26 mouse cellular contexts compared by ENCODE assay signal in the genomic region with DNA sequence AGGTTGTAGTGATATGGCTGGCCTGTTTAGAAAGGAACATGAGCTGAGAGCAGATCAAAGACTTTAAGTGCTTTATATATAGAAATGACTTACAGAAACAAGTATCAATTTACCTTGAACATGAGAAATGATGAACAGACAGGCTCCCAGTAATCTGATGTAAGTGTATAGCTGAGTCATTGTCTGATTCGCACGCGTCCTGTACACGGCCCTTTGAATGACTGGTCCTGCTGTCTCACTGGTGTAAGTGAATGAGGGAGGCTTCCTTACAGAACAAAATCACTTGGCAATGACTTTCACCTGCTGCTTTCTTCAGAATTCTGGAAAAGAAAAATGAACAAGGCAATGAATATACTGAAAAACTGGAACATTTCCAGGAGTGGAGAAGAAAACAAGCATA. TPM values are rescaled to one million over a fixed set of nuclear protein-coding genes. Genes with fewer than 3 reads are reported as not detected.
DNase-seq lines count a peak whose midpoint lies in the region; ATAC-seq and TF ChIP-seq lines count a peak whose summit lies in the region.
"Had no signal": no experiment of that assay in that cellular context is flagged by ENCODE, and none has a peak within 500 bp of the region (broad histone marks: within the 10 kb centered on the region; RNA-seq: fewer than 3 reads in every experiment).

No protein-coding gene starts in this region.

- peak overlapping the region; percentile 6; the same call in 1 of the 2 replicates for H3K27ac ChIP-seq in layer of hippocampus, adult 2 months
- H3K27ac ChIP-seq in MEL (ENCODE audit: control insufficient read depth, low read depth, low read length), result no peak overlapping the region
- no peak overlapping the region for H3K27ac ChIP-seq in midbrain, embryonic 13.5 days
- H3K27ac ChIP-seq: kidney, embryonic 15.5 days; limb, embryonic 10.5 days; liver, embryonic 15.5 days; lung, embryonic 15.5 days; stomach, postnatal 0 days had no signal

- TF ChIP-seq CTCF in layer of hippocampus, adult 2 months (conservative IDR thresholded peaks at IDR 0.05), result no peak
- no peak for TF ChIP-seq CTCF in MEL (IDR thresholded peaks at IDR 0.05 in 2 of 3, conservative IDR thresholded peaks at IDR 0.05 in 1 of 3; ENCODE audit: control insufficient read depth in 1 of 3, insufficient read depth in 1 of 3, low read depth in 2 of 3, low read length in 3 of 3, poor library complexity in 1 of 3, severe bottlenecking in 1 of 3)

- ATAC-seq in inflammation-experienced regulatory T-cells, adult 6 months, result no peak
- ATAC-seq in midbrain, embryonic 13.5 days, result no peak
- ATAC-seq: Patski had no signal

- no peaks in the 10 kb centered on the region for H3K9me3 ChIP-seq in MEL (replicated peaks; ENCODE audit: insufficient read depth, low read length)
- no peaks in the 10 kb centered on the region for H3K9me3 ChIP-seq in midbrain, embryonic 13.5 days
- H3K9me3 ChIP-seq: heart, embryonic 12.5 days; kidney, embryonic 15.5 days; limb, embryonic 10.5 days; liver, embryonic 15.5 days; lung, embryonic 15.5 days; megakaryocyte, embryonic 14.5 days had no signal

- H3K27me3 ChIP-seq in MEL (ENCODE audit: control insufficient read depth in 1 of 2, insufficient read depth in 2 of 2, low read length in 2 of 2), result no peaks in the 10 kb centered on the region
- H3K27me3 ChIP-seq in midbrain, embryonic 13.5 days, result no peaks in the 10 kb centered on the region
- H3K27me3 ChIP-seq: heart, embryonic 12.5 days; kidney, embryonic 15.5 days; liver, embryonic 15.5 days; lung, embryonic 15.5 days; Patski had no signal

- 87% methylated on average over 4 of the region's 4 CpGs for WGBS in midbrain, embryonic 13.5 days

- no peaks in the 10 kb centered on the region for H3K4me1 ChIP-seq in MEL (ENCODE audit: control insufficient read depth in 1 of 2, insufficient read depth in 2 of 2, low read length in 2 of 2)
- H3K4me1 ChIP-seq in midbrain, embryonic 13.5 days (replicated peaks), result peaks cover 2% of the 10 kb centered on the region; the same call in 1 of the 2 replicates
- H3K4me1 ChIP-seq: liver, embryonic 15.5 days; megakaryocyte, embryonic 14.5 days had no signal

- no peak overlapping the region for H3K4me3 ChIP-seq in layer of hippocampus, adult 2 months
- no peak overlapping the region for H3K4me3 ChIP-seq in MEL (ENCODE audit: control insufficient read depth in 1 of 2, insufficient read depth in 1 of 2, low read depth in 2 of 2, low read length in 2 of 2)
- no peak overlapping the region for H3K4me3 ChIP-seq in midbrain, embryonic 13.5 days (replicated peaks)
- H3K4me3 ChIP-seq: heart, embryonic 12.5 days; kidney, embryonic 15.5 days; limb, embryonic 10.5 days; liver, embryonic 15.5 days; lung, embryonic 15.5 days; megakaryocyte, embryonic 14.5 days had no signal

- peak; percentile 15 to 38 for DNase-seq in adrenal gland, postnatal 36 days
- DNase-seq in adrenal gland, postnatal 4 days (ENCODE audit: low spot score in 2 of 2), result no peak
- peak in 1 of 2 experiments; percentile 16 for DNase-seq in layer of hippocampus, adult 2 months (ENCODE audit: low spot score in 2 of 2)
- no peak for DNase-seq in layer of hippocampus, postnatal 10 days (ENCODE audit: low spot score in 2 of 2)
- peak; percentile 37 for DNase-seq in MEL (ENCODE audit: low read depth, low spot score)
- DNase-seq in fibroblast of lung, adult 2 months (ENCODE audit: low read depth), result peak; percentile 54
- DNase-seq: cerebellum, adult 8-10 months; cerebellum, postnatal 36 days; gastrocnemius, postnatal 10 days; heart, adult 18-20 months; heart, postnatal 10 days; kidney, adult 11 months; kidney, postnatal 36 days; layer of hippocampus, adult 9-11 months; liver; lung, postnatal 36 days had no signal

- H3K4me2 ChIP-seq in midbrain, embryonic 13.5 days (replicated peaks), result no peak overlapping the region
- H3K4me2 ChIP-seq: heart, embryonic 12.5 days; kidney, embryonic 15.5 days; liver, embryonic 15.5 days; lung, embryonic 15.5 days had no signal

- no peaks in the 10 kb centered on the region for H3K79me2 ChIP-seq in MEL (ENCODE audit: control insufficient read depth, insufficient read depth, low read length, poor library complexity)

- H3K36me3 ChIP-seq in MEL (ENCODE audit: control insufficient read depth in 1 of 2, insufficient read depth in 2 of 2, low read length in 2 of 2), result no peaks in the 10 kb centered on the region; a peak in 1 of 4 replicates
- H3K36me3 ChIP-seq in midbrain, embryonic 13.5 days, result peaks cover 20% of the 10 kb centered on the region

- H3K9ac ChIP-seq in MEL (ENCODE audit: control insufficient read depth, low read depth, low read length, poor library complexity, severe bottlenecking), result no peak overlapping the region
- no peak overlapping the region for H3K9ac ChIP-seq in midbrain, embryonic 13.5 days (replicated peaks)
- H3K9ac ChIP-seq: heart, embryonic 12.5 days; kidney, embryonic 15.5 days; liver, embryonic 15.5 days; lung, embryonic 15.5 days had no signal

- no peak for TF ChIP-seq EP300 in MEL (IDR thresholded peaks at IDR 0.05; ENCODE audit: low read depth in 1 of 2, low read length in 2 of 2)

- TF ChIP-seq RAD21 in MEL (IDR thresholded peaks at IDR 0.05; ENCODE audit: low read depth, low read length), result no peak

- no peak for TF ChIP-seq POLR2A in MEL (IDR thresholded peaks at IDR 0.05; ENCODE audit: control insufficient read depth in 1 of 2, insufficient read depth in 1 of 2, low read depth in 1 of 2, low read length in 2 of 2, poor library complexity in 1 of 2)

TF ChIP-seq in MEL, 35 proteins besides CTCF, POLR2A, EP300 and RAD21:
- TF ChIP-seq POLR2AphosphoS2 (IDR thresholded peaks at IDR 0.05; ENCODE audit: low read length) (no peak), MYB (IDR thresholded peaks at IDR 0.05; ENCODE audit: low read depth, low read length) (no peak), TAL1 (IDR thresholded peaks at IDR 0.05; ENCODE audit: low read length) (no peak), SMC3 (IDR thresholded peaks at IDR 0.05; ENCODE audit: low read depth, low read length) (no peak), ZMIZ1 (IDR thresholded peaks at IDR 0.05; ENCODE audit: low read depth, low read length) (no peak), MAX (IDR thresholded peaks at IDR 0.05; ENCODE audit: low read length) (no peak), MXI1 (IDR thresholded peaks at IDR 0.05; ENCODE audit: low read depth, low read length) (no peak), KAT2A (conservative IDR thresholded peaks at IDR 0.05; ENCODE audit: low read depth, low read length) (no peak), MAFK (IDR thresholded peaks at IDR 0.05; ENCODE audit: borderline replicate concordance, low read depth, low read length) (no peak), TCF12 (IDR thresholded peaks at IDR 0.05; ENCODE audit: low read depth, low read length) (no peak), GABPA (IDR thresholded peaks at IDR 0.05; ENCODE audit: low read depth, low read length) (no peak), MEF2A (IDR thresholded peaks at IDR 0.05; ENCODE audit: extremely low read depth, insufficient replicate concordance, low read depth, low read length, poor library complexity, severe bottlenecking) (no peak), JUND (IDR thresholded peaks at IDR 0.05; ENCODE audit: low read depth, low read length) (no peak), NELFE (IDR thresholded peaks at IDR 0.05; ENCODE audit: low read depth, low read length) (no peak), ETS1 (IDR thresholded peaks at IDR 0.05; ENCODE audit: low read depth, low read length) (no peak)

RNA-seq across cellular contexts. Expression of a gene that starts 55.5 kb away (rescaled TPM):
- 10 to 100 TPM; 58.6 to 74.3 TPM for total RNA-seq in adrenal gland, postnatal 36 days (2021)
- 10 to 100 TPM; 79.7 to 81.9 TPM for total RNA-seq in adrenal gland, postnatal 4 days (2021)
- 10 to 100 TPM; 36.5 to 42.2 TPM for total RNA-seq in layer of hippocampus, adult 2 months (2021)
- 10 to 100 TPM; 41.9 to 46.1 TPM for total RNA-seq in layer of hippocampus, postnatal 10 days (2021)
- total RNA-seq in MEL (2012; rRNA removed), result 3.1 and 3.6 TPM in 2 replicates
- polyA plus RNA-seq in MEL (2012; ENCODE audit: insufficient read depth in 1 of 2, insufficient read length in 2 of 2, low read depth in 1 of 2, low replicate concordance in 2 of 2, missing spikeins in 1 of 2), result 1 to 10 TPM in 1 of 2 experiments, not detected in 1; 3.1 TPM
- polyA plus RNA-seq in inflammation-experienced regulatory T-cells, adult 6 months (2017; shearing (Covaris generic)), result under 1 TPM; 0.36 to 0.40 (median 0.40) TPM
- polyA plus RNA-seq in midbrain, embryonic 13.5 days (2015; fragmentation: Nextera tagmentation; extraction: Ambion mirVana), result 18.1 and 21.4 TPM in 2 replicates

Comparison
In these comparisons a context has a peak if more than half of its experiments do, and no peak if none do; other contexts are left out.
1. DNase-seq: peak in adrenal gland, postnatal 36 days (2 of 2), MEL (single experiment) and fibroblast of lung, adult 2 months (single experiment); none in adrenal gland, postnatal 4 days (0 of 2) and layer of hippocampus, postnatal 10 days (0 of 2).